ENCODE assay signal across 30 mouse cellular contexts in genomic region chr4:63166323-63166722, GRCm38 (mm10). TPM values are rescaled to one million over a fixed set of nuclear protein-coding genes. Genes with fewer than 3 reads are reported as not detected.
DNase-seq lines count a peak whose midpoint lies in the region; ATAC-seq and TF ChIP-seq lines count a peak whose summit lies in the region.
"Had no signal": no experiment of that assay in that cellular context is flagged by ENCODE, and none has a peak within 500 bp of the region (broad histone marks: within the 10 kb centered on the region; RNA-seq: fewer than 3 reads in every experiment).

No protein-coding gene starts in this region.

- H3K36me3 ChIP-seq in hindbrain, postnatal 0 days (ENCODE audit: insufficient read depth, low read length), result no peaks in the 10 kb centered on the region
- H3K36me3 ChIP-seq in hindbrain, embryonic 10.5 days, result no peaks in the 10 kb centered on the region
- H3K36me3 ChIP-seq in lung, embryonic 14.5 days (ENCODE audit: insufficient read depth), result no peaks in the 10 kb centered on the region
- H3K36me3 ChIP-seq: embryonic facial prominence, embryonic 10.5 days; embryonic facial prominence, embryonic 15.5 days; G1E; limb, embryonic 10.5 days; limb, embryonic 15.5 days; liver, embryonic 13.5 days; stomach, embryonic 15.5 days had no signal

- H3K27ac ChIP-seq in hindbrain, postnatal 0 days, result no peak overlapping the region
- H3K27ac ChIP-seq in hindbrain, embryonic 10.5 days, result no peak overlapping the region
- no peak overlapping the region for H3K27ac ChIP-seq in lung, embryonic 14.5 days (ENCODE audit: low read depth)
- H3K27ac ChIP-seq: embryonic facial prominence, embryonic 10.5 days; embryonic facial prominence, embryonic 15.5 days; forebrain, embryonic 13.5 days; hindbrain, embryonic 14.5 days; layer of hippocampus, adult 2 months; limb, embryonic 10.5 days; limb, embryonic 15.5 days; liver, embryonic 13.5 days; stomach, embryonic 15.5 days had no signal

- H3K9me3 ChIP-seq in hindbrain, postnatal 0 days (ENCODE audit: low read length), result no peaks in the 10 kb centered on the region
- H3K9me3 ChIP-seq in hindbrain, embryonic 10.5 days, result no peaks in the 10 kb centered on the region
- H3K9me3 ChIP-seq in lung, embryonic 14.5 days (ENCODE audit: low read depth, low read length), result no peaks in the 10 kb centered on the region
- H3K9me3 ChIP-seq: embryonic facial prominence, embryonic 10.5 days; embryonic facial prominence, embryonic 15.5 days; forebrain, embryonic 13.5 days; limb, embryonic 10.5 days; limb, embryonic 15.5 days; liver, embryonic 13.5 days; stomach, embryonic 15.5 days had no signal

- no peak for TF ChIP-seq CTCF in hindbrain, postnatal 0 days (IDR thresholded peaks at IDR 0.05; ENCODE audit: low read depth)
- TF ChIP-seq CTCF in lung, embryonic 14.5 days (IDR thresholded peaks at IDR 0.05; ENCODE audit: low read depth), result no peak

- no peaks in the 10 kb centered on the region for H3K27me3 ChIP-seq in hindbrain, postnatal 0 days (ENCODE audit: insufficient read depth, low read length)
- H3K27me3 ChIP-seq in hindbrain, embryonic 10.5 days (ENCODE audit: insufficient read depth, poor library complexity, severe bottlenecking), result peaks cover 16% of the 10 kb centered on the region
- peaks cover 6% of the 10 kb centered on the region; the same call in 1 of the 2 replicates for H3K27me3 ChIP-seq in lung, embryonic 14.5 days (ENCODE audit: insufficient read depth, low read length)
- H3K27me3 ChIP-seq: liver, embryonic 13.5 days; stomach, embryonic 15.5 days had no signal

- H3K4me3 ChIP-seq in hindbrain, postnatal 0 days (ENCODE audit: low read length), result no peak overlapping the region
- H3K4me3 ChIP-seq in hindbrain, embryonic 10.5 days, result no peak overlapping the region
- no peak overlapping the region for H3K4me3 ChIP-seq in lung, embryonic 14.5 days (ENCODE audit: low read depth, low read length)
- H3K4me3 ChIP-seq: embryonic facial prominence, embryonic 10.5 days; embryonic facial prominence, embryonic 15.5 days; forebrain, embryonic 13.5 days; layer of hippocampus, adult 2 months; limb, embryonic 10.5 days; limb, embryonic 15.5 days; liver, embryonic 13.5 days; stomach, embryonic 15.5 days had no signal

- H3K9ac ChIP-seq in hindbrain, postnatal 0 days (replicated peaks; ENCODE audit: low read length), result no peak overlapping the region
- H3K9ac ChIP-seq in lung, embryonic 14.5 days, result no peak overlapping the region
- H3K9ac ChIP-seq: embryonic facial prominence, embryonic 15.5 days; forebrain, embryonic 13.5 days; hindbrain, embryonic 14.5 days; limb, embryonic 15.5 days; liver, embryonic 13.5 days; stomach, embryonic 15.5 days had no signal

- WGBS in hindbrain, postnatal 0 days, result 84% methylated on average over 5 of the region's 5 CpGs
- WGBS in hindbrain, embryonic 10.5 days, result 88% methylated on average over 5 of the region's 5 CpGs
- 77% methylated on average over 5 of the region's 5 CpGs for WGBS in lung, embryonic 14.5 days

- H3K4me1 ChIP-seq in hindbrain, postnatal 0 days (ENCODE audit: insufficient read depth, low read length), result no peaks in the 10 kb centered on the region
- H3K4me1 ChIP-seq in hindbrain, embryonic 10.5 days (replicated peaks), result no peaks in the 10 kb centered on the region
- H3K4me1 ChIP-seq in lung, embryonic 14.5 days (ENCODE audit: insufficient read depth), result no peaks in the 10 kb centered on the region; the same call in 1 of the 2 replicates
- H3K4me1 ChIP-seq: embryonic facial prominence, embryonic 10.5 days; embryonic facial prominence, embryonic 15.5 days; forebrain, embryonic 13.5 days; limb, embryonic 10.5 days; limb, embryonic 15.5 days; liver, embryonic 13.5 days; stomach, embryonic 15.5 days had no signal

- DNase-seq in hindbrain, postnatal 0 days (ENCODE audit: low spot score), result no peak
- DNase-seq in hindbrain, embryonic 10.5 days (ENCODE audit: low spot score), result no peak
- no peak for DNase-seq in lung, embryonic 14.5 days
- DNase-seq in lung, postnatal 4 days, result no peak
- peak; percentile 33 for DNase-seq in thymus, postnatal 0 days (ENCODE audit: low spot score)
- peak; percentile 54 for DNase-seq in thymus, postnatal 4 days
- DNase-seq in right cerebral cortex, postnatal 25 days, result no peak
- DNase-seq in frontal cortex, postnatal 14 days (ENCODE audit: low spot score in 2 of 2), result no peak
- DNase-seq: adrenal gland, adult 8-10 months; cerebellum, adult 8-10 months; cerebellum, postnatal 25 days; gastrocnemius, postnatal 25 days; heart, adult 11 months; heart, postnatal 4 days; liver, embryonic 13.5 days; lung, adult 18-20 months; lung, postnatal 10 days; midbrain, embryonic 14.5 days had no signal

- 0 out of 2 replicates have a peak, but pooled peaks have one; percentile 18 for ATAC-seq in hindbrain, postnatal 0 days
- ATAC-seq in lung, embryonic 14.5 days (ENCODE audit: insufficient read depth), result 0 out of 2 replicates have a peak, but pooled peaks have one; percentile 16
- ATAC-seq: forebrain, embryonic 13.5 days had no signal

- no peak overlapping the region for H3K4me2 ChIP-seq in hindbrain, postnatal 0 days (ENCODE audit: low read depth, low read length)
- H3K4me2 ChIP-seq in lung, embryonic 14.5 days, result no peak overlapping the region
- H3K4me2 ChIP-seq: embryonic facial prominence, embryonic 15.5 days; forebrain, embryonic 13.5 days; heart, embryonic 11.5 days; hindbrain, embryonic 14.5 days; limb, embryonic 15.5 days; liver, embryonic 13.5 days; stomach, embryonic 15.5 days had no signal

RNA-seq across cellular contexts. Expression of gene Kif12, which starts 5.6 kb away (rescaled TPM):
- 0.18 and 0.47 TPM in 2 replicates for total RNA-seq in hindbrain, postnatal 0 days (2014; rRNA removed)
- polyA plus RNA-seq in hindbrain, postnatal 0 days (2015; fragmentation: Nextera tagmentation; extraction: Ambion mirVana), result 0.10 and 0.39 TPM in 2 replicates
- 0.04 TPM in 1 of 2 replicates, not detected in the other for polyA plus RNA-seq in hindbrain, embryonic 10.5 days (2016; fragmentation: Nextera tagmentation; extraction: Ambion mirVana)
- 8.9 and 11.8 TPM in 2 replicates for polyA plus RNA-seq in lung, embryonic 14.5 days (2014; fragmentation: Nextera tagmentation; extraction: Ambion mirVana)
- 0.19 and 0.26 TPM in 2 replicates for polyA plus RNA-seq in thymus, postnatal 0 days (2015; fragmentation: Nextera tagmentation; extraction: Ambion mirVana)
- total RNA-seq: adrenal gland, adult 8-10 months; G1E; gastrocnemius, postnatal 25 days; heart, postnatal 4 days; layer of hippocampus, adult 2 months; layer of hippocampus, postnatal 25 days; monocyte, adult 5-6 weeks had no signal
- polyA plus RNA-seq: embryonic facial prominence, embryonic 10.5 days; embryonic facial prominence, embryonic 15.5 days; forebrain, embryonic 13.5 days; G1E; midbrain, embryonic 14.5 days had no signal

RNA-seq across cellular contexts. Expression of gene Ambp, which starts 11.7 kb away (rescaled TPM):
- total RNA-seq in hindbrain, postnatal 0 days (2014; rRNA removed), result not detected in 2 replicates
- polyA plus RNA-seq in hindbrain, postnatal 0 days (2015; fragmentation: Nextera tagmentation; extraction: Ambion mirVana), result not detected in 2 replicates
- polyA plus RNA-seq in hindbrain, embryonic 10.5 days (2016; fragmentation: Nextera tagmentation; extraction: Ambion mirVana), result not detected in 2 replicates
- polyA plus RNA-seq in lung, embryonic 14.5 days (2014; fragmentation: Nextera tagmentation; extraction: Ambion mirVana), result 0.47 TPM in 1 of 2 replicates, not detected in the other
- 0.31 and 0.85 TPM in 2 replicates for polyA plus RNA-seq in thymus, postnatal 0 days (2015; fragmentation: Nextera tagmentation; extraction: Ambion mirVana)
- total RNA-seq: G1E; gastrocnemius, postnatal 25 days; heart, postnatal 4 days; layer of hippocampus, adult 2 months; layer of hippocampus, postnatal 25 days; monocyte, adult 5-6 weeks had no signal
- polyA plus RNA-seq: embryonic facial prominence, embryonic 10.5 days; G1E; hindbrain, embryonic 14.5 days; midbrain, embryonic 14.5 days had no signal

RNA-seq across cellular contexts. Expression of gene Col27a1, which starts 47.5 kb away (rescaled TPM):
- total RNA-seq in hindbrain, postnatal 0 days (2014; rRNA removed), result 5.8 and 9.5 TPM in 2 replicates
- 1.4 and 1.9 TPM in 2 replicates for polyA plus RNA-seq in hindbrain, postnatal 0 days (2015; fragmentation: Nextera tagmentation; extraction: Ambion mirVana)
- polyA plus RNA-seq in hindbrain, embryonic 10.5 days (2016; fragmentation: Nextera tagmentation; extraction: Ambion mirVana), result 2.4 and 3.3 TPM in 2 replicates
- polyA plus RNA-seq in lung, embryonic 14.5 days (2014; fragmentation: Nextera tagmentation; extraction: Ambion mirVana), result 23.1 and 25.8 TPM in 2 replicates
- 1.8 and 1.9 TPM in 2 replicates for polyA plus RNA-seq in thymus, postnatal 0 days (2015; fragmentation: Nextera tagmentation; extraction: Ambion mirVana)
- polyA plus RNA-seq: G1E had no signal

Comparison
In these comparisons a context has a peak if more than half of its experiments do, and no peak if none do; other contexts are left out.
1. DNase-seq: peak in thymus, postnatal 0 days (single experiment) and thymus, postnatal 4 days (single experiment); none in hindbrain, postnatal 0 days (single experiment), hindbrain, embryonic 10.5 days (single experiment), lung, embryonic 14.5 days (single experiment), lung, postnatal 4 days (0 of 2), right cerebral cortex, postnatal 25 days (single experiment) and frontal cortex, postnatal 14 days (0 of 2).